Mouse (Mus musculus) urinary bladder, postnatal 14 days (tissue): ENCODE measurements at regions not wholly inside any gene's neighbourhood (a gene's known extent, or its start where the extent isn't known, plus 50 kb on each side); places are given as distances from the start of the nearest gene placed in this dataset.

Experiments used
- DNase-seq: peaks from one replicate; pipeline ENCODE4 v3.0.0; 2021; ENCODE audit warnings: low spot score

GRCm38 (mm10) chr3:66738201-66739062 lies 242.8 kb upstream of the Rsrc1 start:
- peak; percentile 4 for DNase-seq

GRCm38 (mm10) chr3:66739356-66740014 lies 241.7 kb upstream of the Rsrc1 start:
- no peak for DNase-seq

- no peak for DNase-seq
Observed at GRCm38 (mm10) chr3:66744133-66744913, 236.9 kb upstream of the Rsrc1 start.

- no peak for DNase-seq
Observed at GRCm38 (mm10) chr3:66746373-66747072, 234.7 kb upstream of the Rsrc1 start.

GRCm38 (mm10) chr3:66747073-66747710 lies 234.0 kb upstream of the Rsrc1 start:
- no peak for DNase-seq

GRCm38 (mm10) chr3:66758141-66758540 lies 223.0 kb upstream of the Rsrc1 start:
- DNase-seq, result no peak

GRCm38 (mm10) chr3:66759841-66760240 lies 221.3 kb upstream of the Rsrc1 start:
- DNase-seq, result no peak

GRCm38 (mm10) chr3:66762446-66762845 lies 218.7 kb upstream of the Rsrc1 start:
- DNase-seq, result no peak

GRCm38 (mm10) chr3:66797351-66798010 lies 183.7 kb upstream of the Rsrc1 start:
- DNase-seq, result no peak

- DNase-seq, result no peak
Observed at GRCm38 (mm10) chr3:66798292-66798691, 182.9 kb upstream of the Rsrc1 start.

- no peak for DNase-seq
Observed at GRCm38 (mm10) chr3:66802538-66802937, 178.7 kb upstream of the Rsrc1 start.

GRCm38 (mm10) chr3:66806176-66806575 lies 175.0 kb upstream of the Rsrc1 start:
- no peak for DNase-seq

- DNase-seq, result no peak
Observed at GRCm38 (mm10) chr3:66812686-66813445, 168.3 kb upstream of the Rsrc1 start.

GRCm38 (mm10) chr3:66825761-66826160 lies 155.4 kb upstream of the Rsrc1 start:
- DNase-seq, result no peak
